Mouse (Mus musculus): ENCODE data around the gene Cep41.
A peak's percentile ranks its signal among the peaks of the same experiment; 100 is the strongest.

The Cep41 gene

GRCm38 (mm10) chr6:30629989-30630388, 63.6 kb downstream of the Cep41 start:
- no peak for DNase-seq (ENCODE audit: low read depth, low spot score)

GRCm38 (mm10) chr6:30628152-30628551, 65.4 kb downstream of the Cep41 start:
- DNase-seq (ENCODE audit: low read depth, low spot score), result no peak

GRCm38 (mm10) chr6:30624763-30625162, 68.8 kb downstream of the Cep41 start:
- no peak for DNase-seq (ENCODE audit: low read depth, low spot score)

GRCm38 (mm10) chr6:30621986-30622389, 71.6 kb downstream of the Cep41 start:
- DNase-seq (ENCODE audit: low read depth, low spot score), result no peak

GRCm38 (mm10) chr6:30620994-30621393, 72.6 kb downstream of the Cep41 start:
- DNase-seq (ENCODE audit: low read depth, low spot score), result no peak

- DNase-seq (ENCODE audit: low read depth, low spot score), result no peak
Measured at GRCm38 (mm10) chr6:30620591-30620990, 73.0 kb downstream of the Cep41 start.

- no peak for DNase-seq (ENCODE audit: low read depth, low spot score)
Measured at GRCm38 (mm10) chr6:30619606-30620005, 73.9 kb downstream of the Cep41 start.

GRCm38 (mm10) chr6:30618735-30619134, 74.8 kb downstream of the Cep41 start:
- DNase-seq (ENCODE audit: low read depth, low spot score), result no peak

GRCm38 (mm10) chr6:30617959-30618590, 75.5 kb downstream of the Cep41 start:
- peak; percentile 27 for DNase-seq (ENCODE audit: low read depth, low spot score)

- DNase-seq (ENCODE audit: low read depth, low spot score), result peak; percentile 32
Measured at GRCm38 (mm10) chr6:30617020-30617958, 76.3 kb downstream of the Cep41 start.

GRCm38 (mm10) chr6:30616491-30616941, 77.0 kb downstream of the Cep41 start:
- DNase-seq (ENCODE audit: low read depth, low spot score), result no peak

GRCm38 (mm10) chr6:30615741-30616140, 77.8 kb downstream of the Cep41 start:
- DNase-seq (ENCODE audit: low read depth, low spot score), result no peak

GRCm38 (mm10) chr6:30614251-30614650, 79.3 kb downstream of the Cep41 start:
- DNase-seq (ENCODE audit: low read depth, low spot score), result no peak

GRCm38 (mm10) chr6:30611212-30611611, 82.3 kb downstream of the Cep41 start:
- DNase-seq (ENCODE audit: low read depth, low spot score), result no peak

- DNase-seq (ENCODE audit: low read depth, low spot score), result no peak
Measured at GRCm38 (mm10) chr6:30610710-30611109, 82.8 kb downstream of the Cep41 start, which contains the start of gene Cpa5. Gene Cpa5 (plus strand): TSS chr6:30611010.

GRCm38 (mm10) chr6:30605672-30606071, 87.9 kb downstream of the Cep41 start:
- DNase-seq (ENCODE audit: low read depth, low spot score), result no peak

- DNase-seq (ENCODE audit: low read depth, low spot score), result no peak
Measured at GRCm38 (mm10) chr6:30605111-30605510, 88.4 kb downstream of the Cep41 start.

- DNase-seq (ENCODE audit: low read depth, low spot score), result no peak
Measured at GRCm38 (mm10) chr6:30604342-30604867, 89.1 kb downstream of the Cep41 start.
